Mouse (Mus musculus): ENCODE results near the gene Tenm4. TPM values are rescaled to one million over a fixed set of nuclear protein-coding genes. Genes with fewer than 3 reads are reported as not detected.

The Tenm4 gene
- polyA plus RNA-seq, 1 experiment from 2014 or later, result 2.3 TPM

- Histone ChIP-seq H3K9ac (no peak overlapping the region), H3K4me2 (no peak overlapping the region), H3K4me1 (peaks cover 6% of the 10 kb centered on the region; the same call in 1 of the 2 replicates), H3K4me3 (no peak overlapping the region), H3K27me3 (replicated peaks) (peaks cover 6% of the 10 kb centered on the region; the same call in 1 of the 2 replicates), H3K27ac (no peak overlapping the region), H3K9me3 (replicated peaks) (no peaks in the 10 kb centered on the region), H3K36me3 (no peaks in the 10 kb centered on the region)
- no peak for ATAC-seq
- WGBS (ENCODE audit: insufficient replicate concordance), result 75% methylated on average over 6 of the region's 6 CpGs
These were observed 649.3 kb downstream of the Tenm4 start for GRCm38 (mm10) chr7:96820343-96820742.

- Histone ChIP-seq H3K4me3 (no peak overlapping the region), H3K9me3 (replicated peaks) (no peaks in the 10 kb centered on the region), H3K4me1 (no peaks in the 10 kb centered on the region), H3K4me2 (no peak overlapping the region), H3K27ac (no peak overlapping the region), H3K36me3 (no peaks in the 10 kb centered on the region), H3K27me3 (replicated peaks) (no peaks in the 10 kb centered on the region), H3K9ac (no peak overlapping the region)
- no peak for ATAC-seq
- whole genome bisulfite sequencing (ENCODE audit: insufficient replicate concordance), result 55% methylated on average over 6 of the region's 6 CpGs
These were observed 655.1 kb downstream of the Tenm4 start for GRCm38 (mm10) chr7:96826101-96826500.

- H3K4me1 ChIP-seq, result no peaks in the 10 kb centered on the region
- H3K9ac ChIP-seq, result no peak overlapping the region
- no peaks in the 10 kb centered on the region for H3K9me3 ChIP-seq (replicated peaks)
- H3K27ac ChIP-seq, result no peak overlapping the region
- no peaks in the 10 kb centered on the region for H3K27me3 ChIP-seq (replicated peaks)
- H3K36me3 ChIP-seq, result no peaks in the 10 kb centered on the region
- WGBS (ENCODE audit: insufficient replicate concordance), result 77% methylated on average over 6 of the region's 6 CpGs
- H3K4me2 ChIP-seq, result no peak overlapping the region
- ATAC-seq, result no peak
- no peak overlapping the region for H3K4me3 ChIP-seq
These were observed 655.6 kb downstream of the Tenm4 start for GRCm38 (mm10) chr7:96826672-96827071.

GRCm38 (mm10) chr7:96832551-96832950 is 661.5 kb downstream of the Tenm4 start:
- Histone ChIP-seq H3K9me3 (replicated peaks) (no peaks in the 10 kb centered on the region), H3K4me1 (no peaks in the 10 kb centered on the region), H3K4me2 (no peak overlapping the region), H3K27ac (no peak overlapping the region), H3K4me3 (no peak overlapping the region), H3K36me3 (no peaks in the 10 kb centered on the region), H3K9ac (no peak overlapping the region), H3K27me3 (replicated peaks) (0 out of 2 replicates have a peak, but pooled peaks cover 6% of the 10 kb centered on the region)
- ATAC-seq, result no peak
- 45% methylated on average over 9 of the region's 9 CpGs for WGBS (ENCODE audit: insufficient replicate concordance)

- WGBS (ENCODE audit: insufficient replicate concordance), result 57% methylated on average over 3 of the region's 3 CpGs
- ATAC-seq, result no peak
- Histone ChIP-seq H3K27ac (no peak overlapping the region), H3K4me2 (no peak overlapping the region), H3K27me3 (replicated peaks) (0 out of 2 replicates have a peak, but pooled peaks cover 6% of the 10 kb centered on the region), H3K9ac (no peak overlapping the region), H3K36me3 (no peaks in the 10 kb centered on the region), H3K4me3 (no peak overlapping the region), H3K9me3 (replicated peaks) (no peaks in the 10 kb centered on the region), H3K4me1 (no peaks in the 10 kb centered on the region)
These were observed 662.0 kb downstream of the Tenm4 start for GRCm38 (mm10) chr7:96833012-96833411.

- WGBS (ENCODE audit: insufficient replicate concordance), result 52% methylated on average over 6 of the region's 6 CpGs
- Histone ChIP-seq H3K27ac (no peak overlapping the region), H3K9ac (no peak overlapping the region), H3K4me1 (no peaks in the 10 kb centered on the region), H3K9me3 (replicated peaks) (no peaks in the 10 kb centered on the region), H3K36me3 (no peaks in the 10 kb centered on the region), H3K27me3 (replicated peaks) (0 out of 2 replicates have a peak, but pooled peaks cover 6% of the 10 kb centered on the region), H3K4me3 (no peak overlapping the region), H3K4me2 (no peak overlapping the region)
- no peak for ATAC-seq
These were observed 663.7 kb downstream of the Tenm4 start for GRCm38 (mm10) chr7:96834681-96835289.

GRCm38 (mm10) chr7:96835313-96835712 is 664.3 kb downstream of the Tenm4 start:
- 61% methylated on average over 2 of the region's 2 CpGs for WGBS (ENCODE audit: insufficient replicate concordance)

GRCm38 (mm10) chr7:96838271-96838841 is 667.3 kb downstream of the Tenm4 start:
- no peak for ATAC-seq
- no peak overlapping the region for H3K27ac ChIP-seq
- no peaks in the 10 kb centered on the region for H3K27me3 ChIP-seq (replicated peaks)
- no peaks in the 10 kb centered on the region for H3K4me1 ChIP-seq
- no peak overlapping the region for H3K4me2 ChIP-seq
- H3K36me3 ChIP-seq, result no peaks in the 10 kb centered on the region
- H3K4me3 ChIP-seq, result no peak overlapping the region
- no peaks in the 10 kb centered on the region for H3K9me3 ChIP-seq (replicated peaks)
- 73% methylated on average over 8 of the region's 8 CpGs for WGBS (ENCODE audit: insufficient replicate concordance)
- no peak overlapping the region for H3K9ac ChIP-seq

More at GRCm38 (mm10) chr7:96835313-96835712, 664.3 kb downstream of the Tenm4 start:
- Histone ChIP-seq H3K27me3 (replicated peaks) (0 out of 2 replicates have a peak, but pooled peaks cover 6% of the 10 kb centered on the region), H3K9ac (no peak overlapping the region), H3K4me3 (no peak overlapping the region), H3K4me1 (no peaks in the 10 kb centered on the region), H3K36me3 (no peaks in the 10 kb centered on the region), H3K4me2 (no peak overlapping the region), H3K9me3 (replicated peaks) (no peaks in the 10 kb centered on the region), H3K27ac (no peak overlapping the region)
- no peak for ATAC-seq

GRCm38 (mm10) chr7:96838926-96839325 is 667.9 kb downstream of the Tenm4 start:
- Histone ChIP-seq H3K36me3 (no peaks in the 10 kb centered on the region), H3K4me2 (no peak overlapping the region), H3K4me1 (no peaks in the 10 kb centered on the region), H3K9me3 (replicated peaks) (no peaks in the 10 kb centered on the region), H3K9ac (no peak overlapping the region), H3K27me3 (replicated peaks) (no peaks in the 10 kb centered on the region), H3K4me3 (no peak overlapping the region), H3K27ac (no peak overlapping the region)
- no peak for ATAC-seq
- WGBS (ENCODE audit: insufficient replicate concordance), result 70% methylated on average over 4 of the region's 4 CpGs

- Histone ChIP-seq H3K27me3 (replicated peaks) (no peaks in the 10 kb centered on the region), H3K27ac (no peak overlapping the region), H3K9ac (no peak overlapping the region), H3K36me3 (no peaks in the 10 kb centered on the region), H3K9me3 (replicated peaks) (no peaks in the 10 kb centered on the region), H3K4me1 (0 out of 2 replicates have a peak, but pooled peaks cover 2% of the 10 kb centered on the region), H3K4me3 (no peak overlapping the region), H3K4me2 (no peak overlapping the region)
- WGBS (ENCODE audit: insufficient replicate concordance), result 58% methylated on average over 4 of the region's 4 CpGs
- no peak for ATAC-seq
These were observed 668.5 kb downstream of the Tenm4 start for GRCm38 (mm10) chr7:96839586-96839985.

- no peaks in the 10 kb centered on the region for H3K9me3 ChIP-seq (replicated peaks)
- 53% methylated on average over 12 of the region's 12 CpGs for WGBS (ENCODE audit: insufficient replicate concordance)
- 0 out of 2 replicates have a peak, but pooled peaks cover 2% of the 10 kb centered on the region for H3K4me1 ChIP-seq
- H3K4me2 ChIP-seq, result no peak overlapping the region
- H3K9ac ChIP-seq, result no peak overlapping the region
- ATAC-seq, result no peak
- H3K27ac ChIP-seq, result no peak overlapping the region
- no peaks in the 10 kb centered on the region for H3K27me3 ChIP-seq (replicated peaks)
- no peak overlapping the region for H3K4me3 ChIP-seq
- H3K36me3 ChIP-seq, result no peaks in the 10 kb centered on the region
These were observed 671.6 kb downstream of the Tenm4 start for GRCm38 (mm10) chr7:96842477-96843255.

Data from liver, embryonic 12.5 days (tissue).